ENCODE assay signal across 9 mouse cellular contexts in the genomic region with DNA sequence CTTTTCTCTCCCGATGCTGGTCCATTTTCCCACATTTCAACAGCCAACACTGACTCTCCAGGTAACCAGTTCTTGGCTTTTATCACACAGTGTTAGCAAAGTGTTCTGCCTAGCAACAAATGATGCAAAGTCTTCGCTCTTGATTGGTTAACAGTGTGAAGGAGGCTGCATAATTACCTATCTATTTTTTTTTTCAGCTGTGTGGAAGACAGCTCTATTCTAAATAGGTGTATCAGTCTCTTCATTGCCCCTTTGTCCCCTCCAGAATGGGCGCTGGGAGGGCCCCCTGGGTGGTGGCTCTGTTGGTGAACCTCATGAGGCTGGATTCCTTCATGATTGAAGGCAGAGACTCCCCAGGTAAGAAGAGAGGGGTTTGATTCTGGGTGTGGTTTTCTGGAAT. TPM values are rescaled to one million over a fixed set of nuclear protein-coding genes. Genes with fewer than 3 reads are reported as not detected.
A peak's percentile ranks its signal among the peaks of the same experiment; 100 is the strongest.
DNase-seq lines count a peak whose midpoint lies in the region.
"Had no signal": no experiment of that assay in that cellular context is flagged by ENCODE, and none has a peak within 500 bp of the region (broad histone marks: within the 10 kb centered on the region; RNA-seq: fewer than 3 reads in every experiment).

Gene H2-Ob (plus strand): TSS at position 198 of the 400 bp plus-strand sequence.

- H3K4me3 ChIP-seq in macrophage (ENCODE audit: inconsistent target) = peak within 1 kb of the TSS; percentile 5; the same call in 1 of the 2 replicates
- no peak within 1 kb of the TSS for H3K4me3 ChIP-seq in forebrain, embryonic 10.5 days
- H3K4me3 ChIP-seq: left cerebral cortex, adult 2 months had no signal

- no peaks in the 10 kb centered on the region for H3K9me3 ChIP-seq in forebrain, embryonic 10.5 days

- H3K79me2 ChIP-seq in macrophage (ENCODE audit: inconsistent target) = no peaks in the 10 kb centered on the region

- H3K27ac ChIP-seq in macrophage = peak within 1 kb of the TSS; percentile 78
- H3K27ac ChIP-seq in forebrain, embryonic 10.5 days = no peak within 1 kb of the TSS
- H3K27ac ChIP-seq: left cerebral cortex, adult 2 months had no signal

- no peaks in the 10 kb centered on the region for H3K4me1 ChIP-seq in forebrain, embryonic 10.5 days

- H3K27me3 ChIP-seq in forebrain, embryonic 10.5 days (ENCODE audit: poor library complexity, severe bottlenecking) = no peaks in the 10 kb centered on the region

- 40% methylated on average over 3 of the region's 3 CpGs for WGBS in macrophage (ENCODE audit: missing documents)
- WGBS in forebrain, embryonic 10.5 days = 73% methylated on average over 3 of the region's 3 CpGs

- peak; percentile 61 for DNase-seq in heart, adult 8-10 months (ENCODE audit: low spot score)
- DNase-seq in heart, postnatal 36 days = no peak
- peak; percentile 37 for DNase-seq in urinary bladder, postnatal 14 days (ENCODE audit: low spot score)
- no peak for DNase-seq in urinary bladder, adult 2 months (ENCODE audit: low spot score)
- peak; percentile 95 for DNase-seq in induced T-regulatory cell, adult 2 months (ENCODE audit: low read depth)
- DNase-seq in right cerebral cortex, postnatal 25 days = no peak
- DNase-seq in forebrain, embryonic 10.5 days (ENCODE audit: extremely low spot score, low spot score) = no peak

- intact Hi-C loops in heart, postnatal 36 days (cut with DNase I) = loop anchor here (5.0 kb wide), 3 partner anchors 51 to 161 kb away; partner anchors contain the start of genes Psmb9 and Tap1

- no peaks in the 10 kb centered on the region for H3K36me3 ChIP-seq in macrophage (ENCODE audit: inconsistent target)
- H3K36me3 ChIP-seq in forebrain, embryonic 10.5 days (replicated peaks) = no peaks in the 10 kb centered on the region

RNA-seq across cellular contexts. Expression of gene H2-Ob, which starts in this region (rescaled TPM):
- total RNA-seq in heart, adult 8-10 months (2022) = 1 to 10 TPM in 1 of 4 experiments, under 1 TPM in 3; 0.41 to 1.5 (median 0.51) TPM
- under 1 TPM; 0.83 to 0.84 TPM for total RNA-seq in heart, postnatal 36 days (2021)
- 2.7 and 5.0 TPM in 2 replicates for polyA plus RNA-seq in urinary bladder, adult 2 months (2012; rRNA removed)
- total RNA-seq in macrophage (2018; cell fraction: chromatin; rRNA removed) = 1 to 10 TPM in 1 of 26 experiments, under 1 TPM in 4, not detected in 21; 0.37 to 1.8 (median 0.66) TPM
- 1 to 10 TPM in 1 of 26 experiments, under 1 TPM in 23, not detected in 2; 0.07 to 1.0 (median 0.24) TPM for total RNA-seq in macrophage (2018; cell fraction: cytosol; rRNA removed)
- total RNA-seq in macrophage (2018; cell fraction: nucleus; rRNA removed) = 1 to 10 TPM in 17 of 26 experiments, under 1 TPM in 7, not detected in 2; 0.55 to 3.7 (median 1.4) TPM
- polyA plus RNA-seq in macrophage (2018) = 0.15 to 0.41 TPM (median 0.33 TPM) in 3 replicates
- polyA plus RNA-seq in forebrain, embryonic 10.5 days (2016; fragmentation: Nextera tagmentation; extraction: Ambion mirVana) = not detected in 2 replicates

Comparison
In these comparisons a context has a peak if more than half of its experiments do, and no peak if none do; other contexts are left out.
1. DNase-seq: peak in heart, adult 8-10 months (single experiment), urinary bladder, postnatal 14 days (single experiment) and induced T-regulatory cell, adult 2 months (single experiment); none in heart, postnatal 36 days (0 of 2), urinary bladder, adult 2 months (single experiment), right cerebral cortex, postnatal 25 days (single experiment) and forebrain, embryonic 10.5 days (single experiment).